Mouse (Mus musculus) ES-E14 (cell line): ENCODE measurements around the gene Iah1. TPM values are rescaled to one million over a fixed set of nuclear protein-coding genes. Genes with fewer than 3 reads are reported as not detected.

Experiments
- DNase-seq: peaks from one replicate; pipeline ENCODE4 v3.0.0-alpha.2; 2013; ENCODE audit warnings: low read depth, low spot score
- H3K27ac ChIP-seq: 2 replicates; pipeline ENCODE4 v1.5.1; 2012; ENCODE audit warnings: low read depth, mild to moderate bottlenecking, low read length, moderate library complexity, mixed read lengths; ENCODE audit not compliant: poor library complexity, insufficient read depth, severe bottlenecking
- H3K36me3 ChIP-seq: 2 replicates; pipeline ENCODE4 v1.6.1; 2012; ENCODE audit warnings: mild to moderate bottlenecking, low read length, moderate library complexity, mixed read lengths; ENCODE audit not compliant: control insufficient read depth, poor library complexity, insufficient read depth, severe bottlenecking
- H3K4me1 ChIP-seq, 2 experiments: fragments of 150-350 bp in 1 of 2; sonication (generic) in 1 of 2; 2 replicates each; pipeline ENCODE4 v1.6.1; 2012; ENCODE audit warnings: low read length in 2 of 2, mild to moderate bottlenecking in 1 of 2, mixed read lengths in 1 of 2; ENCODE audit not compliant: control insufficient read depth in 2 of 2, insufficient read depth in 2 of 2, poor library complexity in 1 of 2
- H3K4me3 ChIP-seq, 2 experiments: fragments of 150-350 bp in 1 of 2; sonication (generic) in 1 of 2; 2 replicates each; pipeline ENCODE4 v1.5.1; 2012; ENCODE audit warnings: low read length in 2 of 2, low read depth in 1 of 2, mild to moderate bottlenecking in 1 of 2, mixed read lengths in 1 of 2; ENCODE audit not compliant: insufficient read depth in 1 of 2, poor library complexity in 1 of 2, severe bottlenecking in 1 of 2
- H3K9ac ChIP-seq: 2 replicates; pipeline ENCODE4 v1.6.1; 2012; ENCODE audit warnings: low read depth, mild to moderate bottlenecking, low read length, mixed read lengths; ENCODE audit not compliant: poor library complexity, insufficient read depth, severe bottlenecking
- H3K9me3 ChIP-seq: fragments of 150-350 bp; sonication (generic); 2 replicates; pipeline ENCODE4 v1.6.1; 2012; ENCODE audit warnings: low read depth, mild to moderate bottlenecking, low read length; ENCODE audit not compliant: control insufficient read depth, insufficient read depth
- CHD2 ChIP-seq: IDR thresholded peaks from 2 replicates; pipeline ENCODE4 v1.6.1; 2014; ENCODE audit warnings: mild to moderate bottlenecking, low read depth, low read length, inconsistent platforms
- HCFC1 ChIP-seq: IDR thresholded peaks from 2 replicates; pipeline ENCODE4 v1.6.1; 2012; ENCODE audit warnings: low read length, inconsistent platforms, borderline replicate concordance; ENCODE audit not compliant: insufficient read depth
- MAFK ChIP-seq: IDR thresholded peaks from 2 replicates; pipeline ENCODE4 v1.6.1; 2014; ENCODE audit warnings: mild to moderate bottlenecking, low read depth, low read length, inconsistent platforms; ENCODE audit not compliant: insufficient read depth
- ZC3H11A ChIP-seq: IDR thresholded peaks from 2 replicates; pipeline ENCODE4 v1.6.1; 2012; ENCODE audit warnings: low read depth, mild to moderate bottlenecking, inconsistent platforms, low read length, borderline replicate concordance
- ZNF384 ChIP-seq: IDR thresholded peaks from 2 replicates; pipeline ENCODE4 v1.6.1; 2012; ENCODE audit warnings: low read depth, low read length, inconsistent platforms
- in situ Hi-C, 2 experiments: fragments of 600-800 bp; cut with MboI; formaldehyde crosslinking; loops; one replicate each; pipeline ENCODE4 v1.15.1; 2025; ENCODE audit warnings: low sequenced_read_pairs in 2 of 2, inconsistent platforms in 1 of 2; ENCODE audit not compliant: unreplicated experiment in 2 of 2
- total RNA-seq: library from RNA; depleted of rRNA; stranded (reverse); fragments of 300-350 nt; gene quantifications from 2 replicates; pipeline ENCODE4 v1.2.3, GENCODE M21; 2012; rRNA removed

Gene Iah1
- total RNA-seq, result 24.2 and 29.3 TPM in 2 replicates

- Histone ChIP-seq H3K4me1 (peaks cover 0 to 3% of the 10 kb centered on the region in 2 experiments; a peak in 1 of 4 replicates), H3K27ac (no peak within 1 kb of the TSS), H3K9ac (peak within 1 kb of the TSS; percentile 90), H3K36me3 (peaks cover 20% of the 10 kb centered on the region), H3K4me3 (peak within 1 kb of the TSS; percentile 90 to 98), H3K9me3 (no peaks in the 10 kb centered on the region)
- peak; percentile 59 for DNase-seq
- in situ Hi-C loops, result no loop called here
- TF ChIP-seq ZNF384, result no peak
- TF ChIP-seq ZC3H11A, result no peak
- TF ChIP-seq CHD2, result no peak
- no peak for TF ChIP-seq MAFK
- no peak for TF ChIP-seq HCFC1
These were observed at the start of gene Iah1 for GRCm38 (mm10) chr12:21315923-21316868. TSS of gene Iah1 (plus strand) at chr12:21316389.

- DNase-seq, result no peak
- Histone ChIP-seq H3K27ac (no peak overlapping the region), H3K4me3 (no peak overlapping the region), H3K36me3 (peaks cover 3% of the 10 kb centered on the region; the same call in 1 of the 2 replicates), H3K9me3 (no peaks in the 10 kb centered on the region), H3K9ac (no peak overlapping the region), H3K4me1 (peaks cover 0 to 13% of the 10 kb centered on the region in 2 experiments; a peak in 2 of 4 replicates)
- in situ Hi-C loops, result loop anchor here in 1 of 2 experiments (25.0 kb wide), 1 partner anchor 179 kb away; no protein-coding TSS in a partner anchor
- TF ChIP-seq CHD2 (no peak), MAFK (no peak), HCFC1 (no peak), ZC3H11A (no peak), ZNF384 (no peak)
These were observed 49.4 kb upstream of the Iah1 start for GRCm38 (mm10) chr12:21266784-21267098.

GRCm38 (mm10) chr12:21268083-21268616 is 48.0 kb upstream of the Iah1 start:
- DNase-seq, result no peak
- Histone ChIP-seq H3K9ac (no peak overlapping the region), H3K4me3 (no peak overlapping the region), H3K4me1 (peaks cover 0 to 13% of the 10 kb centered on the region in 2 experiments; a peak in 2 of 4 replicates), H3K36me3 (peaks cover 3% of the 10 kb centered on the region), H3K27ac (no peak overlapping the region), H3K9me3 (no peaks in the 10 kb centered on the region)
- TF ChIP-seq ZC3H11A (no peak), HCFC1 (no peak), MAFK (no peak), ZNF384 (no peak), CHD2 (no peak)
- in situ Hi-C loops, result loop anchor here in 1 of 2 experiments (25.0 kb wide), 1 partner anchor 181 kb away; no protein-coding TSS in a partner anchor

GRCm38 (mm10) chr12:21274446-21274845 is 41.7 kb upstream of the Iah1 start:
- H3K36me3 ChIP-seq, result peaks cover 4% of the 10 kb centered on the region

More at GRCm38 (mm10) chr12:21274446-21274845, 41.7 kb upstream of the Iah1 start:
- Histone ChIP-seq H3K9me3 (no peaks in the 10 kb centered on the region), H3K27ac (no peak overlapping the region), H3K9ac (no peak overlapping the region), H3K4me1 (no peaks in the 10 kb centered on the region), H3K4me3 (no peak overlapping the region)
- TF ChIP-seq CHD2, result no peak
- TF ChIP-seq ZC3H11A, result no peak
- TF ChIP-seq MAFK, result no peak
- no peak for TF ChIP-seq HCFC1
- no peak for TF ChIP-seq ZNF384
- in situ Hi-C loops, result loop anchor here in 1 of 2 experiments (25.0 kb wide), 1 partner anchor 187 kb away; no protein-coding TSS in a partner anchor
- no peak for DNase-seq
